Mouse (Mus musculus): ENCODE results near the gene Nccrp1.

The Nccrp1 gene

DNA sequence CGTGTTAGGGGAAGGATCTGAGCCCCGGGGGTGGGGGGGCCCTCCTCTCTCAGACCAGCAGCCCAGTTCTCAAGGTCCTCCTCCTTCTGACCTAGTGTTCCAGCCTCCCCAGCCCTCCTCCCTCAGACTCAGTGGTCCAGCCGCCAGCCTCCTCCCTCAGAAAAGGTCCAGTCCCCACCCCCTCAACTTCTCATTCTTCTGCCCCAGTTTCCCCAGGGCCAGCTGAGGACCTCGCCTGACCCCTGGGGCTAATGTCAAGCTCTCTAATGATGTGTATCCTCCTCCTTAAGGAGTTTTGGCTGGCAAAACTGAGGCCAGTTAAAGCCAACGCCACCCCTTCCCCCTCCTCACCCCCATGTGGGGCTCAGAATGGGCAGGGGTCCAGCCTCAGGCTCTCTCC lies at the start of gene Nccrp1:
Gene Nccrp1, minus strand, starts transcription at position 101 of the 400 bp plus-strand sequence.
- in situ Hi-C loops (cut with MboI; ENCODE audit: unreplicated experiment in 2 of 2): no loop called here

DNA sequence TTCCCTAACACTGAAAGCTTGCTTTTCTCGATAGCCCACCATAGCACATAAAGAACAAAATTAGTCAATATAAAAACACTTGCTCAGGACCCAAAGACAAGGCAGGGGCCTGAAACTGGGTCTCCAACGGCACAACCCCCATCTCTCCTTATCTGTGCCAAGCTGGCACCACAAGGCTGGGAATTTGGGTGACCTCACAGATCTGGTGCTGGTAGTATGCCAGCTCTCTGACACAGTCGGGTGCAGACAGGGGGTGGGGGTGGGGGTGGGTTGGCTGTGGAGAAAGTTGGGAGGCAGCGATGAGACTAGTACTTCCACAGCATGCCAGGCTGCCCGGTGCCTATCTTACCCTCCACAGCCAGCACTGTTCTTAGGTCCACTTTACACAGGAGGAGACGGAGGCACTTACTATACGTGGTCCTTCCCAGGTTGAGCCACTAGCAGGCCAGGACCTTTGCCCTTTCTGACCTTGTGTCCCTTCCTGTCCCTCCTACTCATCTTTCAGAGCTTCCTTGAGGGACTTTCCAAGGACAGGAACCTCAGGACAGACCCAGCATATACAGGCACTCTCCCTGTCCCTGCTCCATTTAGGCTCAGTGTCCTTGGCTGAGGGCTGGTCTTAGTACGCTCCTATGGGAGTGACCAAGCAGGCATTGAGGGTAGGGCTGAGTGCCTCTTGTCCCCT lies 48.8 kb upstream of the Nccrp1 start:
- in situ Hi-C loops (cut with MboI; ENCODE audit: unreplicated experiment in 2 of 2): loop anchor here in 1 of 2 experiments (10.0 kb wide), 1 partner anchor 221 kb away; the partner anchor contains the start of gene Plekhg2

DNA sequence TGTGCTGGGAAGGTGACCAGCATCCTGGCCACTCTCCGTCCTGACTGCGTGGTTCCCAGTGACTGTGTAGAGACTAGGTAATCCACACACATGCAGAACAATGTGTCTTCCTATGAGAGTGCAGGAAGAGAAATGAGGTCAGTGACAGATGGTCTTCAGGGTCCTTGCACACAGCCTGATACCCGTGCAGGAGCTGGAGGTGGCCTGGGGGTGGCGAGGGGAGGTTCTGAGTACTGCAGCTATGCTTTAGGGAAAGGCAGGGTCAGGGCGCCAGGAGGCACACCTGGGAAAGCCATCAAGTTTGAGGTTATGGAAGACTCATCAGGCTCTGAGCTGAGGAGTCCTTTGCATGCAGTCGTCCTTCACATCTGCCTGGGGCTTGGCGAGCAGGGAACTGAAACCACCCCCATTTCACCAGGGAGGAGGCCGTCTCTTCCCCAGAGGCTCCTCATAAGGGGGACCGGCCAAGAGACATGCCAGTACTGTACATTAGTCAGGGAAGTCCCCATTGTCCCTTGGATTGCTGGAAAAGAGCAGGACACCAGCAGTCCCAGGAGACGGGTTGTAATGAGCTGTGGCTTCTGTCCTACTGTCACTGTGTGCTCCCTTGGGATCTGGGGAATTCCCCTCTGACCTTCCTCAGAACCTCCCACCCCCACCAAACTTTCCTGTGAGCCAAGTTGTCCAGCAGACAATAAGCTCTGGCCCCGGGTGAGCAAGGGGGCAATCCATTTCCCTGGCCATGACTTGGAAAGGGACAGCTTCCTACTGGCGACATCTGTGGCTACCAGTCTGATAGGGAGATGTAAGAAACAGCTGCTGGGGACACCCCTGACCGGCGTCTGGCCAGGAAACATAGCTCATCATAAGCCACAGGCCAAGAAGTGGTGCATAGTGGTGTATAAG lies 46.4 kb upstream of the Nccrp1 start:
- in situ Hi-C loops (cut with MboI; ENCODE audit: unreplicated experiment in 2 of 2): loop anchor here in 1 of 2 experiments (10.0 kb wide), 1 partner anchor 219 kb away; the partner anchor contains the start of gene Plekhg2

DNA sequence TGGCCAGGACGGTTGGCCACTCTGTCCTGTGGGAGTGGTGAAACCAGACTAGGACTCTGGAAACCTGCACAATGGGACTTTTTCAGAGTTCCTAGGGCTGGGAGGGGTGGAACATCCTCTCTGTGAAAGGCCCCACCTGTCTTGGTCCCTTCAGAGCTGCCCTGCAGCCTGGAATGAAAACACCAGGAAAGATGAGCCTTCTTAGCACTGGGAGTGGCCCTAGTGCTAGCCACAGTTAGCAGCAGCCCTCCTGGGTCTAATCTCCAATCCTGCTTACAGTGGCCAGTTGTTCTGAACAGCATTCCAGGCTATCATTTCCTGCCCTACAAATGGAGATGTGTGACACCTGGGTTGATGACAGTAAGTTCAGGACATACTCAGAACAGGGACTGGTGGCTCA lies 44.8 kb upstream of the Nccrp1 start:
- in situ Hi-C loops (cut with MboI; ENCODE audit: unreplicated experiment in 2 of 2): loop anchor here in 1 of 2 experiments (10.0 kb wide), 1 partner anchor 217 kb away; the partner anchor contains the start of gene Plekhg2

DNA sequence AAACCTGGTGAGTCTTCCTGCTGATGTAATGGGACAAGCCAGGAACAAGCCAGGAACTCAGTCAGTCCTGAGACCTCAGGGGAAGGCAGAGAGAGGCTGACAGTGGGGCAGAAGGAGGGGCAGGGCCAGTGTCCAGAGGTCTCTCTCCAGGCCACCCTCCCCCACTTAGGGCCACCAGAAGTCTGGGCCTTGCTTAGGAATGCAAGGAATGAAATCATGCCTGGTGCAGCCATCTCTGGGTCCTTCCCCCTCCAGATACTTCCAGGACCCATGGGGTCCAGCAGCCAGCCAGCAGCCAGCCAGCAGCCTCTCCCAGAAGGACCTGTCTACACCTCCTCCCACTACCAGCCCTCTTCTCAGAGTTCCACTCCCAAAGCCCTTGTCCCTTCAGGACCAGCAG lies 40.6 kb upstream of the Nccrp1 start:
- in situ Hi-C loops (cut with MboI; ENCODE audit: unreplicated experiment in 2 of 2): no loop called here

DNA sequence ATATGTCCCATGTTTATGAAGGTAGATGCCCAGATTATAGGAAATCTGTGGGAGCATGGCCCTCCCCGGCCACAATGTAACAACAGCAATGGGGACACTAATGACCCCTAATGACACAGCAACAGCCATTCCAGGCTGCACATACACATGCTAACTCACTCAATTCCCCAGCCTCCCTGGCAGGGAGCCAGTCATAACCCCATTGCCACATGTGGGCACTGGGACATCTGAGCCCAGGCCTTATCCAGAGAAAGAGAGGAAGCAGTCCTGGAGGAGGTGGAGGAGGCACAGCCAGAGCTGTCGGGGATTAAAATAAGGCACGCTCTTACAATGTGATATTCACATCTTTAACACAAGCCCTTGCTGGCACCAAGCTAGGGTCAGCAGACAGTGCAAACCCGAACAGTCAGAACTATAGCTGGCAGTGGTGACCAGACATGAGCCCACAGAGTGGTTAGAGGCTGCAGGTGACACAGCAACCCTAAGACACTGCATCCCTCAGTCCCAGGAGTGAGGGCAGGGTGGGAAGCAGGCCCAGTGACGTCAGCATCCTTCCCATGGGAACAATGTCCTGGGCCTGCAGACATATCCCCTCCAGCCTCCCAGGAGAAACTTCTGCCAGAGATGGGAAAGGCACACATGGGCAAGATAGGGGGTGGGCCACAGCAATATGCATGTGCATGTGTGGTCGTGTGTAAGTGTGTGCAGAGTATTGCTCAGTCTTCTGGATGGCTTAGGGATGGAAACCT lies 39.8 kb upstream of the Nccrp1 start:
- in situ Hi-C loops (cut with MboI; ENCODE audit: unreplicated experiment in 2 of 2): no loop called here

DNA sequence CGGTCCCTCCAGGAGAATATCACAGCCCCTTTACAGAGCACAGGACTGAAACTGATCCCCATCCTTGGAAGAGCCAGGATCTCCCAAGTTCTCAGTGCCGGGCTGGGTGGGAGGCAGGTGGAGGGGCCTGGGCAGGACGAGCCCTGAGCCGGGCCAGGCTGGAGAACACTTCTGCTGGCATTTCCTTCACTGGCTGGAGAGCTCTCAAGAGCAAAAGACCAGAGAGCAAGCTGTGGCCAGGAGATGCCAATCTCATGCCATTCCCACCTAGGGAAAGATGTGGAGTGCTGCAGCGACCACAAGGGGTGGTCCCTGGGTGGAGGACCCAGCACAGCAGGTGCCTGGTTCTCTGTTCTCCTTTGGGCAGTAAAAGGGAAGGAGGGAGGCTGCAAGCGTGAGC lies 37.9 kb upstream of the Nccrp1 start:
- in situ Hi-C loops (cut with MboI; ENCODE audit: unreplicated experiment in 2 of 2): no loop called here

DNA sequence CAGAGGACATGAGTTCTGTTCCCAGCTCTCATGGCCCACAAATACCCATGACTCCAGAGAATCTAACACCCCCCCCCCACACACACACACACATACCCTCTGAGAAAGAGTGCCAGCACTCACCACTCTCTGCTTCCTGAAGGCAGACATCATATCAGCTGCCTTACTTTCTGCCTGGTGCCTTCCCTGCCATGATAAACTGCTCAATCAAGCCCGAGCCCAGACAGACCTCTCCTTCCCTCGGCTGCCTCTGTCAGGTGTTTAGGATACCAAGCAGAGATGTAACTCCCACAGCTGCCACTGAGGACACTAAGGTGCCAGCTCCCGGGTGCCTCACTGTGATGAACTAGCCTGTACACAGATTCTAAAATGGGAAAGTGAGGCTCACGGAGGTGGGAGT lies 37.4 kb upstream of the Nccrp1 start:
- in situ Hi-C loops (cut with MboI; ENCODE audit: unreplicated experiment in 2 of 2): no loop called here

DNA sequence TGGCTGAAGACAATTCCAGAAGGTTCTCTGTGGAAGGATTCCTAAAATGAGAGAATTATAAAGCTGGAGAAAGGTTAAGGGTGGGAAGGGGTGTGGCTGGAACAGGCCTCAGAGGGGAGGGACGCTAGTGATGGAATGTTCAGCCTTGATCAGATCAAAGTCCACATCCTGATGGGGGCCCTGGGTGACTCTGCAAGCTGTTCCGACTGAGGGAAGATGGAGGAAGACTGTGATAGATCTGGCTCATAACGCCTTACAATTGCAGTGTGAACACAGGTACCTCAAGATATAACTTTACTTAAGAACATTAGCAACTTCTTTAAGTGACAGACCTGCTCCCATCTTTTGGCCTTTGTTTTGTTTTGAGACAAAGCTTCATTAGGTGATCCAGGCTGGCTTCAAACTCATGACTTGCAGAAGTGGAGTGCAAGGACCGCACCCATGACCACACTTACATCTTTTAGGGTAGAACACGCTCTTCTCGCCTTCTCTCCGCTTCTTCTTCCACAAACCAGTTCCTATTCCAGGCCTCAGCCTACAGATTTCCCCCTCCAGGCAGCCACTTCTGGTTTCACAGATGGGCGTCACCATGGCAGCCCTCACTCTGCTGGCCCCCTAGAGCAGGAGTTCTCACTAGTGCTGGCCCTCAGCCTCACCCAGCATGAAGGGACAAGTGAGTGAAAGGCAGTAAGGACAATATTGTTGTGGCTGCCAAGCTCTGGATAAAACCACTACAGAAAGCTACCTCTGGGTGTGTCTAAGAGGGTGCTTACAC lies 36.7 kb upstream of the Nccrp1 start:
- in situ Hi-C loops (cut with MboI; ENCODE audit: unreplicated experiment in 2 of 2): no loop called here

DNA sequence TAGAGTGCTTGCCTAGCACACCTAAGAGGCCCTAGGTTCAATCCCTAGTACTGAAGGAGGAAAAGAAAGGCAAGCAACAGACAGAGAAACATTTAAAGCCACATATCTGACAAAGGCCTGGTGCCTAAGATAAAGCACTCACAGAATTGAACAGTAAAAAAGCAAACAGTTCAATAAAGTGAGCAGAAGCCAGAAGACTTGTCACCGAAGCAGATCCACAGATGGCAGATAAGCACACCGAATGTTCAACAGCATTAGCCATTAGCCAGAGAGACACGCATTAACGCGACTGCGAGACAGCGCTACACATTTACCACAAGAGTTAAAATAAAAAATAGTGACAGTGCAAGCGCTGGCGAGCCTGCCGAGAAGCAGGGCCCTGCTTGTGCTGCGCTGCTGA lies 35.8 kb upstream of the Nccrp1 start:
- in situ Hi-C loops (cut with MboI; ENCODE audit: unreplicated experiment in 2 of 2): no loop called here

DNA sequence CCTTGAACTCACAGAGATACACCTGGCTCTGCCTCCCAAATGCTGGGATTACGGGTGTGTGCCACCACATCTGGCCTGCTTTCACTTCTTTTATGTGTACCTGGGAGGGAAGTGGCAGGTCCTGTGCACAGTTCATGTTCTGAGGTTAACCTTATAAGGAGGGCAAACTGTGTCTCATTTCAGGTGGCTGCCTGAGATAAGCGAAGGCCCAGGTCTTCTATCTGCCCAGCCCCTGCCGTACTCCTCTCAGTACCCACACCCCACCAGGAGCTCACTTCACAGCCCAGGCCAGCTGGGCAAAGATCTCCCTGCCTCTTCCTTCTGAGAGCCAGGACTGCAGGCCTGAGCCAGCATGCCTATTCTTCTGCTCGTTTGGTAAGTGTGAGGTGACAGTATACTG lies 34.7 kb upstream of the Nccrp1 start:
- in situ Hi-C loops (cut with MboI; ENCODE audit: unreplicated experiment in 2 of 2): no loop called here

DNA sequence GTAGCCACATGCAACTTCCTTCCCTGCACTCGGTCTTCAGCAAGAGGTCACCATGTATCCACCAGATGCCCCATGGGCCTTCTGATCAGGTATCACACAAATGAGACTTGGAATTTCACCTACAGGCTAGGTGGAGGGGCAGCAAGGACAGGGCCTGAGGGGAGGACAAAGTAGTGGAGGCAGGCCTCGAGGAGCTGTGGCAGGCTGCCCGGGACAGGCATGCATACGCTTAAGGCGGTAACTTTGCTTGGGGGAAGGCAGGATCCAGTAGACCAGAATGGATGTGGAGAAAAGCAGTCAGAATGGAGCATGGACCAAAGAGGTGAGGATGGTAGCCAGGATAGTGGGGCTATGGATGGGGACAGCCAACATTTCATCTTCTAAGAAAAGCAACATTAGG lies 32.8 kb upstream of the Nccrp1 start:
- in situ Hi-C loops (cut with MboI; ENCODE audit: unreplicated experiment in 2 of 2): no loop called here

DNA sequence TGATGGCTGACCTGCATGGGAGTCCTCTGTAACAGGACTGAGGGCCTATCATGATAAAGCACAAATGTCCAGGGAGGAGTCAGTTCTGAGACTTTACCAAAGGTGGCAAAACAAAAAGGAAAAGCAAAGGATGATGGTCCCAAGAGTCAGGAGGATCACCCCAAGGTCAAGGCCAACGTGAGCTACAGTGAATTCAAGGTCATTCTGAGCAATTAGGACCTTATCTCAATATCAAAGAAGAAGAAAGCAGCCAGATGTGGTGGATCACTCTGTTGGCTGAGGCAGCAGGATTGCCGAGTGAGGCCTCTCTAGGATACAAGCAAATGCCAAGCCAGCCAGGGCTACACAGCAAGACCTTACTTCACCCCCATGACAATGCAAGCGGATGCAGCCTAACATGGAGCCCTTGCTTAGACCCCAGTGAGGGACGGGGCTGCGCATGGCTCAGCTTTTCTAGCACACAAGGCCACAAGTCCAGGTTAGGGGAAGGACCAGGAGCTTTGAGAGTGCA lies 31.5 kb upstream of the Nccrp1 start:
- in situ Hi-C loops (cut with MboI; ENCODE audit: unreplicated experiment in 2 of 2): no loop called here

DNA sequence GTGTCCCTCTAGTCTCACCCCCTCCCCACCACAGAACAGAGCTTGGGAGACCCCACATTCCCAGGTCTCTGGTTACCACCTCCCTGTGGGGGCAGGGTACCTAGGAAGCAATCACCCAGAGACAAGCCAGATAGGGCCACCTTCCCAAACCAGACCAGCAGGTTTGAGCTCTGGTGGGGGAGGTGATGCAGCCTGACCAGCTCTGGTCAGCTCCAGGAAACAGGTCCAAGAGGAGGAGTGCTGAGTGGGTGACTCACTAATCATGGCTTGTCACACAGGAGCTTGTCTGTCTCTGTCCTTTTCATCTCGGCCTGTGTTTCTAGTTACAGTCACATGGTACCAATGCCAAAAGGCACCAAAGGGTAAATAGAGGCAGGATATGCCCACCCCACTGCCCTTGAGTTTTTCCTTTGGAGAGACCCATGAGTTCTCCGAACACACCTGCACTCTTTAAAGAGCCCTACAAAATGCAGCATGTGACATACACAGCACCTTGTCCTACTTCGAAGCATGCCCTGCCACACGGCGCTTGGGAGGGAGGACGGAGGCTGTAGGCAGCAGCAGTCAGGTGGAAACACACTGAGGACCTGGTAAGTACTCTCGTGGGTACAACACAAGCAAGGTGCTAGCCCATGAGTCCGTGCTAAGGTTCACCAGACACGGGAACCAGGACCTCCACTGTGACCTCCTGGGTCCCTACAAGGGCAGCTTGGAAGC lies 30.9 kb upstream of the Nccrp1 start:
- in situ Hi-C loops (cut with MboI; ENCODE audit: unreplicated experiment in 2 of 2): no loop called here

DNA sequence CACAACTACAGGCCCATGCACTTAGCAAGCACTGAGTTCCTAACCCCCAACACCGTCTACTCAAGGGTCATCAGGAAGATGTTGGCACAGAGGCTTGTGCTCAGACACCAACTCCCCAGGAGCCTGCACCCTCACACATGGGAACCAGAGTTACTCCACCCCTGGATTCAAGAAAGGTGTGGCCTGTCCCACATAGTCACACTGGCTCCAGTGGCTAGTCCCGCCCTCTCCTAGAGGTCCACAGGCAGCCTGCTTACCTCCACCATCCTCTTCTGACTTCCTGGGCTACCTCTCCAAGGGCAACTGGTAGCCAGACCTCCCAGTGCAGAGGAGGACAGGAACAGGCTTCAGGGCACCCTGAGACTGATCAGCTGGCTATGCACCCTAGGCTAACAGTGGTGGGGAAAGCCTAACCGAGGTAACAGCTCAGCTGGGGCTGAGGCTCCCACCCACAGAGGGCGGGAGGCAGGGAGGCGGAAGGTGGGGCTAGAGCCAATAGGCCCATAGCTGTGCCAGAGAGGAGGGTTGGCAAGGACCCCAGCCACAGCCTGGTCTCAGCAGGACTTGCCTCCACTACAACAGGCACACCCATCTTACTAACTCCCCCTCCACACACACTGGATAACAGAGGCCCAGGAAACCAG lies 29.3 kb upstream of the Nccrp1 start:
- in situ Hi-C loops (cut with MboI; ENCODE audit: unreplicated experiment in 2 of 2): no loop called here

DNA sequence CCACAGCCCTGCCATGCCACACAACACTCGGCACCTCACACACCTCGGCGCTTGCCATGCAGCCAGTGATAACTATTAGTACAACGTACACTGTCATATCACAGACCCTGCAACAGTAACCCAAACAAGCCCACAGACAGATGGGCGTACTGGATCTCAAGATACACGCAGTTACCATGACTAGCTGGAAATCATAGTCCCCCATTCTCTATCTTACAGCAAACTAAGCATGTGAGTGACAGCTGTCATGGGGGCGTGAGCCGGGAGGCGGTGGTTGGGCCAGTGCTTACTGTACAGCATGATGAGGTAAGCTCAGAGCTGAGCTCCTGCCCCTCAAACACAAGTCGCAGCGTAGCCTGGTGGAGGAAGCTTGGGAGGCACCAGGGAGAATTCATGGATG lies 28.5 kb upstream of the Nccrp1 start:
- in situ Hi-C loops (cut with MboI; ENCODE audit: unreplicated experiment in 2 of 2): no loop called here

DNA sequence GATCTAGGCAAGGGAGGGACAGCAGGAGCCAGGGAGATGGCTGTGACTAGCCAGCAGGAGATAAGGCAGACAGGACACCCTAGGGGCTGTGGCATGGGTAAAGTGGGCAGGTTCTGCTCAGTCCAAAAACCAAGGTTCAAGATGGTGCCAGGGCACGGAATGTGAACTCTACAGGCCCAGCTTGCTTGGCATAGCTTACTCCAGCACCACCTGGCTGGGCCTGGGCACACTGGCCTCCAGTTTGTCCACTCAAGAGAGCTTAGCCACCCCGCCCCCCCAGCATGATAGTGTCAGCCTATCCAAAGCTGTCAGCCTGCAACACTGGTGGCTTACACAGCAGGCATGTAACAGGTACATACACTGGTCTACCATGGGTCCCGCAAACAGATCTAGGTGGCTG lies 26.2 kb upstream of the Nccrp1 start:
- in situ Hi-C loops (cut with MboI; ENCODE audit: unreplicated experiment in 2 of 2): no loop called here

DNA sequence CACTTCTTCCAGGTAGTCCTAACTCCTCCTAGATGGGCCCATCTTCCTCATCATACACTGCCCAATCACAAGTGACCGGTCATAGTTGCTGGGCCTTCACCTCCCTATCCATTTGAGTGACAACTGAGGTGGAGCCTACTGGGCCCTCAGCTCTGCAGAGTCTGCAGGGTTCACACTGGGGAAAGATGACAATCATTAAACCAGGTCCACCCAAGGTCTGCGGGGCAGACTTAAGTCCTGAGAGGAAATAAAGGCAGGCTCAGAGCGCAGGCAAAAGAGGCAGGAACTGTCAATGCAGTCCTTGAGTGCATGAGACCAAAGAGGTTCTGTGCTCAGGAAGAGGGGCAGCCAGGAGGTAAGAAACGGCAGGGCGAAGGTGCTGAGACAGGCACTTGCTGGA lies 25.6 kb upstream of the Nccrp1 start:
- in situ Hi-C loops (cut with MboI; ENCODE audit: unreplicated experiment in 2 of 2): no loop called here

Data from v-Abl transformed pro-B cells (cell line).